8 mouse cellular contexts compared by ENCODE assay signal in genomic region chr3:96563911-96564632, GRCm38 (mm10). TPM values are rescaled to one million over a fixed set of nuclear protein-coding genes. Genes with fewer than 3 reads are reported as not detected.
DNase-seq lines count a peak whose midpoint lies in the region; ATAC-seq lines count a peak whose summit lies in the region.

No protein-coding gene starts in this region.

- WGBS in heart, embryonic 13.5 days: 39% methylated on average over 10 of the region's 10 CpGs
- WGBS in limb, embryonic 13.5 days: 46% methylated on average over 10 of the region's 10 CpGs

- H3K27me3 ChIP-seq in heart, embryonic 13.5 days (replicated peaks): no peaks in the 10 kb centered on the region
- no peaks in the 10 kb centered on the region for H3K27me3 ChIP-seq in limb, embryonic 13.5 days

- no peaks in the 10 kb centered on the region for H3K9me3 ChIP-seq in heart, embryonic 13.5 days
- no peaks in the 10 kb centered on the region for H3K9me3 ChIP-seq in limb, embryonic 13.5 days

- DNase-seq in kidney, adult 11 months: peak; percentile 77
- no peak for DNase-seq in kidney, adult 8-10 months
- peak; percentile 44 for DNase-seq in naive thymus-derived CD4-positive, alpha-beta T cell, adult 2 months (ENCODE audit: low read depth)
- DNase-seq in cerebellum, postnatal 14 days: no peak
- no peak for DNase-seq in cerebellum, adult 8-10 months
- no peak for DNase-seq in right cerebral cortex, postnatal 25 days

- no peak for ATAC-seq in heart, embryonic 13.5 days (ENCODE audit: extremely low read depth, insufficient number of reproducible peaks, low FRiP score, low TSS enrichment)
- ATAC-seq in limb, embryonic 13.5 days (ENCODE audit: low FRiP score, low read depth): no peak

- H3K9ac ChIP-seq in heart, embryonic 13.5 days: peak overlapping the region; percentile 58
- peak overlapping the region; percentile 25; the same call in 1 of the 2 replicates for H3K9ac ChIP-seq in limb, embryonic 13.5 days

- H3K4me1 ChIP-seq in heart, embryonic 13.5 days: peaks cover 61% of the 10 kb centered on the region
- peaks cover 37% of the 10 kb centered on the region for H3K4me1 ChIP-seq in limb, embryonic 13.5 days

- no peak overlapping the region for H3K4me3 ChIP-seq in heart, embryonic 13.5 days
- H3K4me3 ChIP-seq in limb, embryonic 13.5 days: no peak overlapping the region

- H3K27ac ChIP-seq in heart, embryonic 13.5 days (replicated peaks): peak overlapping the region; percentile 99
- H3K27ac ChIP-seq in limb, embryonic 13.5 days: peak overlapping the region; percentile 33; the same call in 1 of the 2 replicates

- peaks cover 28% of the 10 kb centered on the region for H3K36me3 ChIP-seq in heart, embryonic 13.5 days
- peaks cover 26% of the 10 kb centered on the region for H3K36me3 ChIP-seq in limb, embryonic 13.5 days

- H3K4me2 ChIP-seq in heart, embryonic 13.5 days: peak overlapping the region; percentile 18; the same call in 1 of the 2 replicates
- H3K4me2 ChIP-seq in limb, embryonic 13.5 days (replicated peaks): peak overlapping the region; percentile 14; the same call in 1 of the 2 replicates

RNA-seq across cellular contexts. Expression of gene Txnip, which starts 6.3 kb away (rescaled TPM):
- polyA plus RNA-seq in heart, embryonic 13.5 days (2015; fragmentation: Nextera tagmentation; extraction: Ambion mirVana): 156 and 165 TPM in 2 replicates
- 103 and 105 TPM in 2 replicates for polyA plus RNA-seq in limb, embryonic 13.5 days (2015; fragmentation: Nextera tagmentation; extraction: Ambion mirVana)

RNA-seq across cellular contexts. Expression of gene Gm16253, which starts 12.7 kb away (rescaled TPM):
- 1.6 and 1.7 TPM in 2 replicates for polyA plus RNA-seq in heart, embryonic 13.5 days (2015; fragmentation: Nextera tagmentation; extraction: Ambion mirVana)
- polyA plus RNA-seq in limb, embryonic 13.5 days (2015; fragmentation: Nextera tagmentation; extraction: Ambion mirVana): 1.3 and 1.5 TPM in 2 replicates

RNA-seq across cellular contexts. Expression of gene Polr3gl, which starts 29.9 kb away (rescaled TPM):
- polyA plus RNA-seq in heart, embryonic 13.5 days (2015; fragmentation: Nextera tagmentation; extraction: Ambion mirVana): 33.5 and 36.1 TPM in 2 replicates
- polyA plus RNA-seq in limb, embryonic 13.5 days (2015; fragmentation: Nextera tagmentation; extraction: Ambion mirVana): 48.8 and 55.6 TPM in 2 replicates

RNA-seq across cellular contexts. Expression of gene Ankrd34a, which starts 32.4 kb away (rescaled TPM):
- polyA plus RNA-seq in heart, embryonic 13.5 days (2015; fragmentation: Nextera tagmentation; extraction: Ambion mirVana): 6.5 and 8.1 TPM in 2 replicates
- polyA plus RNA-seq in limb, embryonic 13.5 days (2015; fragmentation: Nextera tagmentation; extraction: Ambion mirVana): 3.0 and 3.1 TPM in 2 replicates

RNA-seq across cellular contexts. Expression of gene Lix1l, which starts 36.9 kb away (rescaled TPM):
- polyA plus RNA-seq in heart, embryonic 13.5 days (2015; fragmentation: Nextera tagmentation; extraction: Ambion mirVana): 4.6 and 5.2 TPM in 2 replicates
- polyA plus RNA-seq in limb, embryonic 13.5 days (2015; fragmentation: Nextera tagmentation; extraction: Ambion mirVana): 8.4 and 8.7 TPM in 2 replicates

Comparison
In these comparisons a context has a peak if more than half of its experiments do, and no peak if none do; other contexts are left out.
1. DNase-seq: peak in kidney, adult 11 months (single experiment) and naive thymus-derived CD4-positive, alpha-beta T cell, adult 2 months (single experiment); none in kidney, adult 8-10 months (0 of 2), cerebellum, postnatal 14 days (0 of 2), cerebellum, adult 8-10 months (single experiment) and right cerebral cortex, postnatal 25 days (single experiment).